Mouse (Mus musculus) heart, postnatal 4 days (tissue): ENCODE measurements around the gene Mcf2l. TPM values are rescaled to one million over a fixed set of nuclear protein-coding genes. Genes with fewer than 3 reads are reported as not detected.
A peak's percentile ranks its signal among the peaks of the same experiment; 100 is the strongest.

Experiments used
- DNase-seq: peaks from one replicate; pipeline ENCODE4 v3.0.0; 2021
- total RNA-seq, 2 experiments: library from RNA; stranded (reverse); gene quantifications; 2 replicates each; pipeline ENCODE4 v1.2.3; 2021

The Mcf2l gene
- total RNA-seq, 2 experiments from 2014 or later, result 28.8 to 33.0 TPM

DNA sequence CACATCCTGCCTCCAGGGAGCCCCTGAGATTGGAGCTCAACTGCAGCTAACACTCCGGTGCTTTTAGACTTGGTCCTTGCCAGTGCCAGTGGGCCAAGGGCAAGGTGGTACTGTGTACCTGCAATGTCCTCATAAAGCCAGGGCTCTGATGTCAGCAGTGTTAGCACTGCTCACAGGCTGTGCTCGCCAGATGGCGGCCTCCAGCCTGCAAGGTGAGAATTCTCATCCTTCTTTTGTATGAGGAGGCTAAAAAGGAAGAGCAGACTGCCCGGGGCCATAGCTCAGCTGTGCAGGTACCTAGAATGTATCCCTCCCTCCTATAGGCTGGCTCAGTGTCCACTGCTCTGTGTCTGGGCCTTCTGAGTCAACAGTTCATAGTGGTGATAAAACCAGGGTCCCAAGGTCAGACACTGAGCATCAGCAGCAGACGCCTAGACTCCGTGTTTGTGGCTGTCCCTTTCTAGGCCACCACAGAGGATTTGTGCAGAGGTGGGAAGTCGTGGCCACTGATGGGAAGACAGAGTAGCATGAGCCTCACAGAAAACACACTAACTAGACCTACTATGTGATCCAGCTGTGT, 77.5 kb downstream of the Mcf2l start:
- no peak for DNase-seq

GRCm38 (mm10) chr8:12952699-12953098, 79.1 kb downstream of the Mcf2l start:
- DNase-seq, result no peak

DNA sequence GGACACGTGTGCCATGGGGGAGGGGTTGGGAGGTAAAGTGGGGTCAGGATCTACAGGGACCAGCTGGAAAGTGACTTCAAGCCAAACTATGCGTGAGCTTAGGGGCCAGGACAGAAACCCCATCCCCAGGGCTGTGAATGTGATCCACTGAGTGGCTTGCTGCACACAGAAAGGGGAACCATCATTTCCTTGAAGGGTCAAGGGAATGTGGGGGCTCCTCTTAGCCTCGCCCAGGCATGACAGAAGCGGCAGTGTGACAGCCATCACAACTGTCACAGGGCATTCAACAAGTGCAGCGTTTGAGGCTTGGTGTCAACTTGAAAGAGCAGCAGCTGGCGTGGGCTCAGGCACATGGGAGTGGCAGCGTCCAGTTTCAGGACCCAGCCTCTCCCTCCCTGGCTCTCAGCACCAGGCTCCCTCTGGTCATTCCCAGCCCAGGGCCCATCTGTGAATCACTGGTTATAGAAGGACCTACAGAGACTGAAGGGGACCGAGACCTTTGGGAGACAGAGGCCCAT, 81.8 kb downstream of the Mcf2l start:
- DNase-seq, result no peak

GRCm38 (mm10) chr8:12955880-12956279, 82.3 kb downstream of the Mcf2l start:
- no peak for DNase-seq

DNA sequence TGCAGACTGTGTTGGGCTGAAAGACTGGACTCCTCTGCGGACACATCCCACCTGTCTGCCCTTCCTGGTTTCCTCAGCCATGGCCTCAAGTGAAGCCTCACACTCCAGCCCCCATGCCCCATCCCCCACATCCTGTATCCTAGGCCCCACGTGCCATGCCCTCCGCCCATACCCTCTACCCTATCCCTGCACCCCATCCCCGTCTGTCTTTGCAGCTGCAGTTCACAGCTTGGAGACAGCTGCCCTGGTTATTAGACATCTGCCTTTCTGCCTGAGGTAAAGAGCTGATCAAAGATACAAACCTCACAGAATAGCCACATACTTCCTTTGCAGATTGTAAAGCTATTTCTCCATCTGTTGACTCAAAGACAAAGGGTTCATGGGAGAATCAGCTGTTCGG, 83.3 kb downstream of the Mcf2l start:
- DNase-seq, result no peak

GRCm38 (mm10) chr8:12957419-12957818, 83.8 kb downstream of the Mcf2l start:
- no peak for DNase-seq

DNA sequence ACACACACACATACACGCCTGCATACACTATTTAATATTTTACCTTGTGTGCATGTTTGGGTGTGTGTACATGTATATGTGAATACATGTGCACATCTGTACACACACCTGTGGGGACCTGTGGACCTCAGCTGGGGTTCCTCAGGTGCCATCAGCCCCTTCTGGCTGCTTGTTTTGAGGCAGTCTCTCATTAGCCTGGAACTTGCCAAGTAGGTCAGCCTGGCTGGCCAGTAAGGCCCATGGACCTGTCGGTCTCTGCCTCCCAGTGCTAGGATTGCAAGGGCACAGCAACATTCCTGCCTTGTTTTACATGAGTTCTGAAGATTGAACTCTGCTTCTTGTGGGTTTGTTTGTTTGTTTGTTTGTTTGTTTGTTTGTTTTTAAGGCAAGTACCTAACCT, 87.0 kb downstream of the Mcf2l start:
- DNase-seq, result no peak

GRCm38 (mm10) chr8:12961211-12961610, 87.6 kb downstream of the Mcf2l start:
- no peak for DNase-seq

DNA sequence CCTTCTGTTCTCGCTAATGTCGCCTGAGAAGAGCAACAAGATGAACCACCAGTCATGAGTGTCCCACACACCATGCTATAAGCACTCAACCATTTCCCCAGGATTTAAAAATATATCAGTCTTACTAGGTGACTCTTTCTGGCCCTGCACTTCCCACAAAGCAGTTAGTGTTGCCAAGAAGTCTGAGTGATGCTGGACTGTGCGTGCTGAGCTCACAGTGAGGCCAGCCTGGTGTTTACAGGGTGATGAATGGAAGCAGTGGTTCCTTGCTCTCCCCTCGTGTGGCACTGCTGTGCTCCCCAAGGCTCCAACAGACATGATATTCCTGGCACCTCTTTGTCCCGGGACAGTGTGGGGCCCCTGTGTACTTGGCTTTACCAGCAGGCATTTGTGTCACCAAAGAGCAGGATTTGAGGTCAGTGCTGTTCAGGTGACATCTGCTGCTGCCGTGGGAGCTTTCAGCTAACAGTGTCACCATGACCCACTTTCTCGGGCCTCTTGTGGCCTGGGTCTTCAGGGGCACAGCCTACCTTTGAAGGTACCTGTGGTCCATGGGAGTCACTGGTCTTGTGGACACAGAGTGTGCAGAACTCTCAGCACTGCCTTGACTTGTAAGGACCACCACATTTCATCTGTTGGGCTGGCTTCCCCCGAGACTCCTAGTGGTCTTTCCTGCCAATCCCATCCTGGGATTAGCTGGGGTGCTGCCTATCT, 88.4 kb downstream of the Mcf2l start:
- no peak for DNase-seq

- DNase-seq, result no peak
Measured at GRCm38 (mm10) chr8:12962541-12963380, 89.2 kb downstream of the Mcf2l start.

DNA sequence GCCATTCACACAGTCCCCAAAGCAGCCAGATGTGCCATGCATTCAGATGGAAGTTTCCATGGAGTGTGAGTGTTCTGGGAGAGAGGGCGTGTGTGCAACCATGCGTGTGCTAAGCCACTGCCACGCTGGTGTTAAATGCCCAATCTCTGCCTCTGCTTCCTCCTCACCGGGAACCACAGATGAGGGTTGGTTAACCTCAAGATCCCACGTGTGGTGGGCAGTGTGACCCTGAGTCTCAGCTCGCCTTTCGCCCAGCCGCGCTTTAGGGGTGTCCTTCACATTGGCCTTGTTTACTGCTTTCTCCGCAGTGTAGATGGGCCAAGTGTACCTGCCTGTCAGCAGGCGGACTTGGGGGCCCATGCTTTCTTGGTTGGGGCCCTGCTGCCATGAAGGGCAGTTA, 102.7 kb downstream of the Mcf2l start:
- no peak for DNase-seq

DNA sequence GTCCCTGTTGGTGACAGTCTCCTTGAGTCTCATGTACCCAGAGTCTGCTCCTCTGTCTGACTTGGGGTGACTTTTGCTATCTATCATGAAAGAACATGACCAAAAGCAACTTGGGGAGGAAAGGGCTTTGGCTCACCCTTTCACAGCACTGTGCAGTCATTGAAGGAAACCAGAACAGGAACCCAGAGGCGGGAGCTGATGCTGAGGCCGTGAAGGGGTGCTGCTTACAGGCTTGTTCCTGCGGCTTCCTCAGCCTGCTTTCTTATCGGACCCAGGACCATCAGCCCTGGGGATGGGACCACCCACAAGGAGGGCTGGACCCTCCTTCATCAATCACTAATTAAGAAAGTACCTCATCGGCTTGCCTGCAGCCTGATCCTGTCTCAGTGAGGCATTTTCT, 103.1 kb downstream of the Mcf2l start:
- DNase-seq, result no peak

DNA sequence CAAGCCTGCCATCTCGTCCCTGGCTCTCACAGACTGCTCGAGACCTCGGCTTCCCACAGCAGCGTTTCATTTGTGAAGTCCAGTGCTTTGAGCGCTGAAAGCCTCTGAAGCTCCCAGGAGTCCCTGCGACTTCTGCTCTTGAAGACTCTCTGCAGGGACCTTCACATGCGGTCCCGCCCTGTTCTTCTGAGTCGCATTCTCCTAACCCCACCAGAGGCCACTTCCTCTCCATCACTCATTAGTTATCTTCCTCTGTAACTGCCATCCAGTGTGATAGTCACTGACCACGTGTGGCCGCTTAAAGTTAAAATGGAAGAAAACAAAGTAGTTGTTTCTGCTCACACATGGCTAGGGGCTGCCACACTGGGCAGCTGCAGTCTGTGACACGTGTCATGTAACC, 103.7 kb downstream of the Mcf2l start:
- no peak for DNase-seq

- no peak for DNase-seq
Measured at GRCm38 (mm10) chr8:12978308-12978707, 104.7 kb downstream of the Mcf2l start.

DNA sequence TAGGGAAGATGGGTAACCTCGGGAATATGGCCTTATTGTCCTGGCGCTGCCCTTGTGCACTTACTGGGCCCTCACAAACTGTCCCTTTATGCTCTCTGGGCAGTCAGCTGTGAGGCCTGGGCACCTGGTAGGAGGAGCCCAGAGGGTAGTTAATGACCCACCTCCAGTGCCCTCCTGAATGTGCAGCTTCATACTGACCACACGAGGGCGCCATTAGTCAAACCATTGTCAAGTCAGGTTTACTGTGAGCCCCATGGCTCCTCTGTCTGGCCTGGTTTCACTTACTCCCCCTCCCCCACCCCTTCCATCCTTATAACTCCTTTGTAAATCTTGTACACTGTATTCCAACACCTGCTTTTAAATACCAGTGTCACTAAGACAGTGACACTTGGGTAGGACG, 105.1 kb downstream of the Mcf2l start:
- DNase-seq, result peak; percentile 73

DNA sequence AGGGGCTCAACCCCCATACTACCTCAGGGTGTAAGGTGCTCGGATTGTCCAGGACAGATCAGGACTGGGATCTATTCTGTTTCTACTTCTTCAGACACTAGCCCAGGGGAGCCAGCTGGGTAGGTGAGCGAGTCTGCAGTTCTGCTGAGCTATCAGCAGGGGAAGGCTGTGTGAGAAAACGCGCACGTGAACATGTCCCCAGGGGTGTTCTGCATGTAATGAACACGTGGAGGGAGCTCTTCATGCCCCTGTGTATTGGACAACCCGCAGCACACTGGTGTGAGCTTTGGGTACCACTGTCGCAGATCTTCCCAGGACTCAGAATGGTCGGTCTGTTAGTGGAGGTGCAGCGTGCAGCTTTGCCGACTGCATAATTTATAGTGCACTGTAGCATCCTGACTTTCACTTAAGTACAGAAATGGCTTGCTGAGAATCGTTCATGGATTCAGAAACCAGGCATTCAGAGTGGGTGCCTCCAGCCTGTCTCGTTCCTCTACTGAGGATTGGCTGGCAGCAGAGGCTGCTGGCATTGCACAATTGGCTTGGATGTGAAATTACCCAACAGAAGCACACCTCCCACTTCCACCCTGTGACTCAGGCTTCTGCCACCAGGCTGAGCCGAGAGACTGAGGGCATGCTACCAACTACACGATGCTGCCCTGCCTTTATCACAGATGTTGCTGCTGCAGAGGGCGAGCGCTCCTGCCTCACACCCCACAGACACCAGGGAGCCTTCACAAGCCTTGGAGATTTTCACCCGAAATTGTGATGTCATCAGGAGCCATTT, 110.3 kb downstream of the Mcf2l start:
- DNase-seq, result no peak

GRCm38 (mm10) chr8:12984601-12985243, 111.1 kb downstream of the Mcf2l start:
- no peak for DNase-seq

DNA sequence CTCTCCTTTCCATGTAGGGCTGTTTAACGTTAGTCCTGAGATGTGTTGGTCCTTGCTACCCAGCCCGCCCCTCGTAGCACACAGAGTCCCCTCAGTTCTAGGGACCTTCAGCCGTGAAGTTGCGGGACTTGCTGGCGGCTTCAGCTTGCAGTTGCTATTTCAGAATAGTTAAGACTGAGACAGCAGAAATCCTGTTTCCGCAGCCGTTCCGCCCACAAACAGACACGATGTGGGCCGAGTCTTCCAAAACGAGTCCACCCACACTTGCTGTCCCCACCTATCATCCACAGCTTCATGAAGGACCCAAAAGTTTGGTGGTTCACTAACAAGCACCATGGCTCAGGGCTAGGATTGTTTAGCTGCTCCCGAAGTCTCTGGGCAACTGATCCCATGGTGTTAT, 111.7 kb downstream of the Mcf2l start:
- DNase-seq, result no peak

DNA sequence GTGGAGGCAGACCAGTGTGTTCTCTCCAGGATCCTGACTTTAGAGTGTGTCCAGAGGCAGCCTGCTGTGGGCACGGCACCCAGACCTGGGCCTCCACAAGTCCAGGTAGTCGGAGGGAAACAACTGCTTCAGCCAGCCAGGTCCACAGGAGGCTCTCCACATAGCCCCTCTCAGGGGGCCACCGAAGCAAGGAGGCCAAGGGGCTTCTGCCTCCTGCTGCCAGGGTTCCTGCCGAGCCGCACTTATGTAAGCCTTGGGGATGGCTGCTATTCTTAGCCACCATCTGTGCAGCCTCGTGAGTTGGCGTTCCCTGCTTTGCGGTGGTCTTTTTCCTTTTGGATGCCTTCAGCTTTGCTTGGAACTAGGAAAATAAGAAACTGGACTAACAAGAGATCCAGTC, 114.0 kb downstream of the Mcf2l start:
- no peak for DNase-seq

DNA sequence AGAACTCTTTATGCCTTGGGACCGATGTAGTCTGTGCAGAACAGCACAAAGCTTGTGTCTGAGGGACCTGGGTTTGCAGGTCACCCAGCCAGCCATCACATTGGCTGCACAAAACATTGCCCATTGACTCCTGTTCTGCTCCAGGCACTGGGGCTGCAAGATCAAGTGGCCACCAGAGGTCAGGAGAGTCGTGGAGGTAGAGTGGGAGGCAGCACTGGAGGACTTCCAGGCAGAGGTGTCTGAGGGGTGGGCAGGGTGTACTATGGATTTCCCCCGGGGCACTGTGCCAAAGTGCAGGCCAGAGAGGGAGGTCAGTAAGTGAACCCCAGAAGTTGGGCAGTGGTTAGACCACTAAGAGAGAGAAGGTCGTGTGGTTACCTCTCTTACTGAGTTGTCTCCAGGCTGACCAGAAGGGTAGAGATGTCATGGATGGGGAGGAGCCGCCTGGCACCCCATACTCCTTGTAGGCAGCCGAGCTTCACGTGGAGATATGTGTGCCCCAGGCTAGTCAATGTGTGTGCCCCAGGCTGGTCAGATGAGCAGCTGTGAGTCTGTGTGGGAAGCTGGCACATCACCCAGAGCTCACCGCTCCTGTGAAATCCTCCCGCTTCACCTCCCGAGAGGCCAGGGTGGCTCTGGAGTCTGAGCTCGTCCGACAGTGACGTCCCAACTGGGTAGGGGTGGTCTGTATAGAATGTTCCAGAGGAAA, 115.3 kb downstream of the Mcf2l start:
- DNase-seq, result no peak

GRCm38 (mm10) chr8:12991411-12991810, 117.8 kb downstream of the Mcf2l start:
- DNase-seq, result no peak
